ENCODE assay signal across 10 mouse cellular contexts in genomic region chr14:33351019-33351418, GRCm38 (mm10).
DNase-seq lines count a peak whose midpoint lies in the region; ATAC-seq and TF ChIP-seq lines count a peak whose summit lies in the region.
"Had no signal": no experiment of that assay in that cellular context is flagged by ENCODE, and none has a peak within 500 bp of the region (broad histone marks: within the 10 kb centered on the region; RNA-seq: fewer than 3 reads in every experiment).

No protein-coding gene starts in this region.

- ATAC-seq in hindbrain, embryonic 14.5 days (ENCODE audit: low FRiP score), result no peak
- peak; percentile 38; the same call in 1 of the 2 replicates for ATAC-seq in stomach, embryonic 14.5 days (ENCODE audit: insufficient number of reproducible peaks, insufficient read depth, low FRiP score, low read depth)

- no peak overlapping the region for H3K27ac ChIP-seq in kidney, adult 2 months (ENCODE audit: insufficient read depth, low read depth, low read length)
- H3K27ac ChIP-seq in hindbrain, embryonic 14.5 days, result no peak overlapping the region
- H3K27ac ChIP-seq in stomach, embryonic 14.5 days (ENCODE audit: low read length), result no peak overlapping the region

- TF ChIP-seq POLR2A in kidney, adult 2 months (IDR thresholded peaks at IDR 0.05; ENCODE audit: low read depth, low read length), result no peak

- intact Hi-C loops in heart, postnatal 36 days (cut with DNase I), result no loop called here

- H3K4me1 ChIP-seq in kidney, adult 2 months (ENCODE audit: control insufficient read depth, insufficient read depth, low read length), result 0 out of 2 replicates have a peak, but pooled peaks cover 2% of the 10 kb centered on the region
- H3K4me1 ChIP-seq in hindbrain, embryonic 14.5 days (replicated peaks; ENCODE audit: control insufficient read depth, insufficient read depth, low read length), result no peaks in the 10 kb centered on the region
- H3K4me1 ChIP-seq in stomach, embryonic 14.5 days (ENCODE audit: control insufficient read depth, insufficient read depth, low read length), result peaks cover 5% of the 10 kb centered on the region; the same call in 1 of the 2 replicates

- TF ChIP-seq CTCF in kidney, adult 2 months (conservative IDR thresholded peaks at IDR 0.05; ENCODE audit: insufficient read depth, insufficient read length, low read depth, low read length), result no peak

- 6% methylated on average over 42 of the region's 42 CpGs for WGBS in kidney, adult 2 months
- WGBS in hindbrain, embryonic 14.5 days, result 2% methylated on average over 22 of the region's 42 CpGs
- WGBS in stomach, embryonic 14.5 days, result 1% methylated on average over 40 of the region's 42 CpGs

- no peak overlapping the region for H3K4me3 ChIP-seq in kidney, adult 2 months (ENCODE audit: insufficient read depth, low read depth, low read length)
- peak overlapping the region; percentile 41 for H3K4me3 ChIP-seq in hindbrain, embryonic 14.5 days (replicated peaks; ENCODE audit: low read length)
- H3K4me3 ChIP-seq in stomach, embryonic 14.5 days (ENCODE audit: low read depth, low read length), result peak overlapping the region; percentile 33
- H3K4me3 ChIP-seq: erythroblast, embryonic 14.5 days had no signal

- H3K36me3 ChIP-seq in kidney, adult 2 months (ENCODE audit: control insufficient read depth, insufficient read depth, low read length), result no peaks in the 10 kb centered on the region
- no peaks in the 10 kb centered on the region for H3K36me3 ChIP-seq in hindbrain, embryonic 14.5 days (replicated peaks; ENCODE audit: control insufficient read depth, insufficient read depth)
- no peaks in the 10 kb centered on the region for H3K36me3 ChIP-seq in stomach, embryonic 14.5 days (ENCODE audit: control insufficient read depth, insufficient read depth, low read length)
- H3K36me3 ChIP-seq: G1E had no signal

- H3K4me2 ChIP-seq in hindbrain, embryonic 14.5 days (replicated peaks), result peak overlapping the region; percentile 77
- peak overlapping the region; percentile 86 for H3K4me2 ChIP-seq in stomach, embryonic 14.5 days (replicated peaks; ENCODE audit: low read depth, low read length)

- no peaks in the 10 kb centered on the region for H3K9me3 ChIP-seq in hindbrain, embryonic 14.5 days (ENCODE audit: control insufficient read depth, low read length)
- H3K9me3 ChIP-seq in stomach, embryonic 14.5 days (ENCODE audit: control insufficient read depth, low read depth, low read length), result no peaks in the 10 kb centered on the region

- DNase-seq in kidney, adult 2 months, result peak; percentile 16
- no peak for DNase-seq in kidney, adult 11 months
- no peak for DNase-seq in hindbrain, embryonic 14.5 days (ENCODE audit: low spot score)
- DNase-seq in lung, adult 18-20 months, result peak; percentile 57 to 70
- no peak for DNase-seq in right cerebral cortex, postnatal 4 days
- no peak for DNase-seq in adrenal gland, postnatal 10 days
- DNase-seq in heart, postnatal 36 days, result no peak

- peak overlapping the region; percentile 64 for H3K9ac ChIP-seq in hindbrain, embryonic 14.5 days
- peak overlapping the region; percentile 32; the same call in 1 of the 2 replicates for H3K9ac ChIP-seq in stomach, embryonic 14.5 days (replicated peaks; ENCODE audit: low read depth, low read length)

- no peaks in the 10 kb centered on the region; the same call in 1 of the 2 replicates for H3K27me3 ChIP-seq in kidney, adult 2 months (replicated peaks; ENCODE audit: control insufficient read depth, insufficient read depth, low read length)
- H3K27me3 ChIP-seq in hindbrain, embryonic 14.5 days (ENCODE audit: control insufficient read depth, insufficient read depth, low read length), result peaks cover 38% of the 10 kb centered on the region
- peaks cover 9% of the 10 kb centered on the region for H3K27me3 ChIP-seq in stomach, embryonic 14.5 days (ENCODE audit: control insufficient read depth, insufficient read depth, low read length)

Comparison
In these comparisons a context has a peak if more than half of its experiments do, and no peak if none do; other contexts are left out.
1. DNase-seq: peak in kidney, adult 2 months (single experiment) and lung, adult 18-20 months (2 of 2); none in kidney, adult 11 months (single experiment), hindbrain, embryonic 14.5 days (single experiment), right cerebral cortex, postnatal 4 days (single experiment), adrenal gland, postnatal 10 days (single experiment) and heart, postnatal 36 days (0 of 2).